Mouse (Mus musculus): ENCODE measurements around the gene Kdm5a. TPM values are rescaled to one million over a fixed set of nuclear protein-coding genes. Genes with fewer than 3 reads are reported as not detected.

Gene Kdm5a
- polyA plus RNA-seq, 1 experiment from 2014 or later, result 41.5 TPM

DNA sequence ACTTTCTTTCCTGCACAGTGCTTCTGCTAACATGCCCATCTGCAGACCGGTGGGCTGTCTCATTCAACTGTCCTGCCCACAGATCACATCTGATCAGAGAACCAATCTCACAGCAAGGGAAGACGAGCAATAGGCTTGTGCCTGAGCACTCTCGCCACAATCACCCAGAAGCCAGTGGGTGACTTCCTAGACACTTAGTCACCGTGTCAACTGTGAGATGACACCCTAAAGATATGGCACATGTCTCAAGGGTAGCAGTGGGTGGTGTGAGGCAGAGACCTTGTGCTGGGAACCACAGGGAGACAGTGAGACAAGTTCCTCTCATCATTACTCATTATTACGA, 89.2 kb downstream of the Kdm5a start:
- no peaks in the 10 kb centered on the region for H3K4me1 ChIP-seq (ENCODE audit: control insufficient read depth, insufficient read depth, low read length)
- WGBS, result 85% methylated on average over 5 of the region's 5 CpGs
- no peak overlapping the region for H3K4me2 ChIP-seq (ENCODE audit: low read length)
- H3K36me3 ChIP-seq (ENCODE audit: control insufficient read depth, insufficient read depth, low read length), result no peaks in the 10 kb centered on the region
- H3K27ac ChIP-seq (ENCODE audit: low read depth, low read length), result no peak overlapping the region
- no peak overlapping the region for H3K9ac ChIP-seq (ENCODE audit: low read length)
- no peaks in the 10 kb centered on the region for H3K27me3 ChIP-seq (replicated peaks; ENCODE audit: control insufficient read depth, insufficient read depth, low read length)
- ATAC-seq (no peak), DNase-seq (ENCODE audit: low spot score) (no peak)
- H3K9me3 ChIP-seq (replicated peaks; ENCODE audit: control insufficient read depth, low read length), result no peaks in the 10 kb centered on the region
- no peak overlapping the region for H3K4me3 ChIP-seq (ENCODE audit: low read depth, low read length)

DNA sequence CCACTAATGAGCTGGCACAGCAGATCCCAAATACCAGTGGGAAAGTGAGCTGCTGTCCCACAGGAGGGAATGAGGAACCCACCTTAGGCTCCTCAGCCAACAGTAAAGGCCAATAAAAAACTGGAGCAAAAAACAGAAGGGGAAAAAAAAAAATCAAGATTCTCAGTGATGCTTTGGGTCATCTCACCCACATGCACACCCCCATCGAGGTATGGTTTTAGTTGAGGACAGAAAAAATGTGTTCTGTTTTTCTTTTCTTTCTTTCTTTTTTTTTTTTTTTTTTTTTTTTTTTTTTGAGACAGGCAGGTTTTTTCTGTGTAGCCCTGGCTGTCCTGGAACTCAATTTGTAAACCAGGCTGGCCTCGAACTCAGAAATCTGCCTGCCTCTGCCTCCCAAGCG, 89.6 kb downstream of the Kdm5a start:
- no peaks in the 10 kb centered on the region for H3K4me1 ChIP-seq (ENCODE audit: control insufficient read depth, insufficient read depth, low read length)
- H3K9me3 ChIP-seq (replicated peaks; ENCODE audit: control insufficient read depth, low read length), result no peaks in the 10 kb centered on the region
- no peak for ATAC-seq
- no peaks in the 10 kb centered on the region for H3K36me3 ChIP-seq (ENCODE audit: control insufficient read depth, insufficient read depth, low read length)
- H3K4me2 ChIP-seq (ENCODE audit: low read length), result no peak overlapping the region
- no peak for DNase-seq (ENCODE audit: low spot score)
- H3K27ac ChIP-seq (ENCODE audit: low read depth, low read length), result no peak overlapping the region
- H3K4me3 ChIP-seq (ENCODE audit: low read depth, low read length), result no peak overlapping the region
- 93% methylated on average over 3 of the region's 3 CpGs for WGBS
- H3K27me3 ChIP-seq (replicated peaks; ENCODE audit: control insufficient read depth, insufficient read depth, low read length), result no peaks in the 10 kb centered on the region
- no peak overlapping the region for H3K9ac ChIP-seq (ENCODE audit: low read length)

DNA sequence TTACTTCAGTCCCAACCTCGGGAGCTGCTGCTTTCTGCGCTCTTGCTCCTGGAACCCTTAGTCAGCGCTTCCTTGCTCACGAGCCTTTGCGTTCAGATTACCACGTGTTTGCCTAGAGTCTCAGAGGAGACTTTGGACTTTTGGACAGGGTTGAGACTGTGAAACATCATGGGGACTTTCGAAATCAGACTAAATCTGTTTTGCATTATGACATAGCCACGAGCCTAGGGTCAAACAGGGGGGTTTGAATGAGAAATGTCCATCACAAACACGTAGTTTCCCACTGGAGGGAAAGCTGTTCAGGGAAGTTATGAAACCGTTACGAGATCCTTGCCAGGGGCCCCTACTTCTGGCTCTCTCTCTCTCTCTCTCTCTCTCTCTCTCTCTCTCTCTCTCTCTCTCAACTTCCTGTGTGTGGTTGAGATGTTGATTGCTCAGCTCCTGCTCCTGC, 90.7 kb downstream of the Kdm5a start:
- DNase-seq (ENCODE audit: low spot score) (no peak), ATAC-seq (no peak)
- Histone ChIP-seq H3K27ac (ENCODE audit: low read depth, low read length) (no peak overlapping the region), H3K27me3 (replicated peaks; ENCODE audit: control insufficient read depth, insufficient read depth, low read length) (no peaks in the 10 kb centered on the region), H3K4me3 (ENCODE audit: low read depth, low read length) (no peak overlapping the region), H3K4me1 (ENCODE audit: control insufficient read depth, insufficient read depth, low read length) (no peaks in the 10 kb centered on the region), H3K9ac (ENCODE audit: low read length) (no peak overlapping the region), H3K9me3 (replicated peaks; ENCODE audit: control insufficient read depth, low read length) (no peaks in the 10 kb centered on the region), H3K36me3 (ENCODE audit: control insufficient read depth, insufficient read depth, low read length) (no peaks in the 10 kb centered on the region), H3K4me2 (ENCODE audit: low read length) (no peak overlapping the region)
- 70% methylated on average over 11 of the region's 11 CpGs for WGBS

GRCm38 (mm10) chr6:120457074-120457473, 93.2 kb downstream of the Kdm5a start:
- Histone ChIP-seq H3K9me3 (replicated peaks; ENCODE audit: control insufficient read depth, low read length) (no peaks in the 10 kb centered on the region), H3K36me3 (ENCODE audit: control insufficient read depth, insufficient read depth, low read length) (no peaks in the 10 kb centered on the region), H3K27ac (ENCODE audit: low read depth, low read length) (no peak overlapping the region), H3K9ac (ENCODE audit: low read length) (no peak overlapping the region), H3K4me1 (ENCODE audit: control insufficient read depth, insufficient read depth, low read length) (no peaks in the 10 kb centered on the region), H3K27me3 (replicated peaks; ENCODE audit: control insufficient read depth, insufficient read depth, low read length) (peaks cover 1% of the 10 kb centered on the region), H3K4me2 (ENCODE audit: low read length) (no peak overlapping the region), H3K4me3 (ENCODE audit: low read depth, low read length) (no peak overlapping the region)
- ATAC-seq (no peak), DNase-seq (ENCODE audit: low spot score) (no peak)
- WGBS, result 71% methylated on average over 7 of the region's 7 CpGs

GRCm38 (mm10) chr6:120457751-120458150, 93.8 kb downstream of the Kdm5a start:
- no peaks in the 10 kb centered on the region for H3K4me1 ChIP-seq (ENCODE audit: control insufficient read depth, insufficient read depth, low read length)
- no peak overlapping the region for H3K4me3 ChIP-seq (ENCODE audit: low read depth, low read length)
- no peaks in the 10 kb centered on the region for H3K36me3 ChIP-seq (ENCODE audit: control insufficient read depth, insufficient read depth, low read length)
- H3K27ac ChIP-seq (ENCODE audit: low read depth, low read length), result no peak overlapping the region
- WGBS, result 96% methylated on average over 5 of the region's 5 CpGs
- H3K9ac ChIP-seq (ENCODE audit: low read length), result no peak overlapping the region
- H3K9me3 ChIP-seq (replicated peaks; ENCODE audit: control insufficient read depth, low read length), result no peaks in the 10 kb centered on the region
- ATAC-seq, result no peak
- H3K4me2 ChIP-seq (ENCODE audit: low read length), result no peak overlapping the region
- DNase-seq (ENCODE audit: low spot score), result no peak
- H3K27me3 ChIP-seq (replicated peaks; ENCODE audit: control insufficient read depth, insufficient read depth, low read length), result peaks cover 8% of the 10 kb centered on the region

- no peaks in the 10 kb centered on the region for H3K36me3 ChIP-seq (ENCODE audit: control insufficient read depth, insufficient read depth, low read length)
- no peak for DNase-seq (ENCODE audit: low spot score)
- no peak overlapping the region for H3K4me3 ChIP-seq (ENCODE audit: low read depth, low read length)
- peaks cover 8% of the 10 kb centered on the region for H3K4me1 ChIP-seq (ENCODE audit: control insufficient read depth, insufficient read depth, low read length)
- H3K27me3 ChIP-seq (replicated peaks; ENCODE audit: control insufficient read depth, insufficient read depth, low read length), result peaks cover 28% of the 10 kb centered on the region
- no peaks in the 10 kb centered on the region for H3K9me3 ChIP-seq (replicated peaks; ENCODE audit: control insufficient read depth, low read length)
- no peak for ATAC-seq
- no peak overlapping the region for H3K4me2 ChIP-seq (ENCODE audit: low read length)
- H3K9ac ChIP-seq (ENCODE audit: low read length), result no peak overlapping the region
- WGBS, result 72% methylated on average over 15 of the region's 15 CpGs
- no peak overlapping the region for H3K27ac ChIP-seq (ENCODE audit: low read depth, low read length)
These were observed 97.3 kb downstream of the Kdm5a start for GRCm38 (mm10) chr6:120461217-120461616.

DNA sequence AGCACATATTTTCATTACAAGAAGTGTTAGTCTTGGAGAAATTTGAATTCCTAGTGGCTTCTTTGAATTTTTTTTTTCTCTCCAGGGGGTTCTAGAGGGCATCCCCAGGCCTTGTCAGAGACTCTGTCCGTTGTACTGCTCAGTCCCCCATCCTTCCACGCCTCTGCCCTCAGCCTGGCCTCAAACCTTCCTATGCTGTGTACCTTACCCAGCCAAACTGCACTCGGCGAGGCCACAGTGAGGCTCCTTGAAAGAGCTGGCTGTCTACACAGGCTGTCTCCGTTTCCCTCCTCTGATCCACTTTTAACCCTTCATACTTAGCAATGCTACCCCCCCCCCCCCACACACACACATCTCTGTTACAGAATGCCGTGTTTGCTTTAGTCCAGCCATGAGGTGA, 98.3 kb downstream of the Kdm5a start:
- H3K4me2 ChIP-seq (ENCODE audit: low read length), result no peak overlapping the region
- H3K27ac ChIP-seq (ENCODE audit: low read depth, low read length), result no peak overlapping the region
- H3K4me1 ChIP-seq (ENCODE audit: control insufficient read depth, insufficient read depth, low read length), result peaks cover 8% of the 10 kb centered on the region
- 69% methylated on average over 6 of the region's 6 CpGs for WGBS
- no peaks in the 10 kb centered on the region for H3K36me3 ChIP-seq (ENCODE audit: control insufficient read depth, insufficient read depth, low read length)
- no peak overlapping the region for H3K9ac ChIP-seq (ENCODE audit: low read length)
- H3K9me3 ChIP-seq (replicated peaks; ENCODE audit: control insufficient read depth, low read length), result no peaks in the 10 kb centered on the region
- DNase-seq (ENCODE audit: low spot score) (no peak), ATAC-seq (no peak)
- peaks cover 28% of the 10 kb centered on the region for H3K27me3 ChIP-seq (replicated peaks; ENCODE audit: control insufficient read depth, insufficient read depth, low read length)
- no peak overlapping the region for H3K4me3 ChIP-seq (ENCODE audit: low read depth, low read length)

DNA sequence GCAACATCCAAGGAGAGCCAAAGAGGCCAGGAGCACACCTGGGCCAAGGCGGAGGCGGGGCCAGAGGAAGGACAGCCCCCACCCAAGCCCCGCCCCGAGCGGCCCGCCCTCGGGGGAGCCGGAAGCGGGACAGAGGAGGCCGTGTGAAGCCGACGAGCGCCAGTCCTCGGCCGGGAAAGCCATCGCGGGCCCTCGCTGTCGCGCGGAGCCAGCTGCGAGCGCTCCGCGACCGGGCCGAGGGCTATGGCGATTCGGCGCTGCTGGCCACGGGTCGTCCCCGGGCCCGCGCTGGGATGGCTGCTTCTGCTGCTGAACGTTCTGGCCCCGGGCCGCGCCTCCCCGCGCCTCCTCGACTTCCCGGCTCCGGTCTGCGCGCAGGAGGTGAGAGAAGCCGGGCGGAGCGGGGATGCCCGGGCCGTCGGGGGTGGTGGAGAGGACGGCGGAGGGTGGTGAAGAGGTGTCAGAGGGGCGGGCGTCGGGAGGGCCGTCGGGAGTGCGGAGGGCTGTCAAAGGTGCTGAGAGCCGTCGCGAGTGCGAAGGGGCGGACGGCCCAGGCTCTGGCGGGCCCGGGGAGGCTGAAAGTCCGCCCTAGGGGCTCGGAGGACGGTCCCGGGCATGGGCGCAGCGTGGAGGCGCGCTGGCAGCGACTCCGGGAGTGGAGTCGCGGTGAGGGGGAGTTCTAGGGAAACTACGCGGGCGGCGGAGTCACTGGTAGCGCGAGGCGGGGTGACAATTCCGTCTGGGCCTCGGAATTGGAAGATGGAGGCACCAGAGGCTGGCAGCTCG, 99.4 kb downstream of the Kdm5a start, which contains the start of gene Il17ra:
Il17ra (plus strand) TSS at position 162 of the 786 bp plus-strand sequence.
- Histone ChIP-seq H3K27me3 (replicated peaks; ENCODE audit: control insufficient read depth, insufficient read depth, low read length) (peaks cover 28% of the 10 kb centered on the region), H3K4me3 (ENCODE audit: low read depth, low read length) (peak within 1 kb of the TSS; percentile 52), H3K9ac (ENCODE audit: low read length) (peak within 1 kb of the TSS; percentile 63), H3K36me3 (ENCODE audit: control insufficient read depth, insufficient read depth, low read length) (no peaks in the 10 kb centered on the region), H3K4me2 (ENCODE audit: low read length) (peak within 1 kb of the TSS; percentile 65), H3K4me1 (ENCODE audit: control insufficient read depth, insufficient read depth, low read length) (peaks cover 8% of the 10 kb centered on the region), H3K27ac (ENCODE audit: low read depth, low read length) (no peak within 1 kb of the TSS), H3K9me3 (replicated peaks; ENCODE audit: control insufficient read depth, low read length) (no peaks in the 10 kb centered on the region)
- ATAC-seq (peak; percentile 90), DNase-seq (ENCODE audit: low spot score) (peak; percentile 58)
- under 1% methylated on average over 85 of the region's 90 CpGs for WGBS

GRCm38 (mm10) chr6:120463884-120464283, 100.0 kb downstream of the Kdm5a start:
- H3K4me1 ChIP-seq (ENCODE audit: control insufficient read depth, insufficient read depth, low read length), result peaks cover 8% of the 10 kb centered on the region
- H3K36me3 ChIP-seq (ENCODE audit: control insufficient read depth, insufficient read depth, low read length), result no peaks in the 10 kb centered on the region
- peaks cover 28% of the 10 kb centered on the region for H3K27me3 ChIP-seq (replicated peaks; ENCODE audit: control insufficient read depth, insufficient read depth, low read length)
- DNase-seq (ENCODE audit: low spot score) (peak; percentile 69), ATAC-seq (peak; percentile 22)
- H3K4me3 ChIP-seq (ENCODE audit: low read depth, low read length), result peak overlapping the region; percentile 52
- peak overlapping the region; percentile 63; the same call in 1 of the 2 replicates for H3K9ac ChIP-seq (ENCODE audit: low read length)
- 3% methylated on average over 11 of the region's 11 CpGs for WGBS
- H3K4me2 ChIP-seq (ENCODE audit: low read length), result peak overlapping the region; percentile 65
- no peaks in the 10 kb centered on the region for H3K9me3 ChIP-seq (replicated peaks; ENCODE audit: control insufficient read depth, low read length)
- H3K27ac ChIP-seq (ENCODE audit: low read depth, low read length), result no peak overlapping the region
